Mouse (Mus musculus): ENCODE measurements around the gene Rnf31. TPM values are rescaled to one million over a fixed set of nuclear protein-coding genes. Genes with fewer than 3 reads are reported as not detected.

The Rnf31 gene
- polyA plus RNA-seq, 3 experiments from 2014 or later, result 26.7 to 37.2 (median 35.3) TPM

DNA sequence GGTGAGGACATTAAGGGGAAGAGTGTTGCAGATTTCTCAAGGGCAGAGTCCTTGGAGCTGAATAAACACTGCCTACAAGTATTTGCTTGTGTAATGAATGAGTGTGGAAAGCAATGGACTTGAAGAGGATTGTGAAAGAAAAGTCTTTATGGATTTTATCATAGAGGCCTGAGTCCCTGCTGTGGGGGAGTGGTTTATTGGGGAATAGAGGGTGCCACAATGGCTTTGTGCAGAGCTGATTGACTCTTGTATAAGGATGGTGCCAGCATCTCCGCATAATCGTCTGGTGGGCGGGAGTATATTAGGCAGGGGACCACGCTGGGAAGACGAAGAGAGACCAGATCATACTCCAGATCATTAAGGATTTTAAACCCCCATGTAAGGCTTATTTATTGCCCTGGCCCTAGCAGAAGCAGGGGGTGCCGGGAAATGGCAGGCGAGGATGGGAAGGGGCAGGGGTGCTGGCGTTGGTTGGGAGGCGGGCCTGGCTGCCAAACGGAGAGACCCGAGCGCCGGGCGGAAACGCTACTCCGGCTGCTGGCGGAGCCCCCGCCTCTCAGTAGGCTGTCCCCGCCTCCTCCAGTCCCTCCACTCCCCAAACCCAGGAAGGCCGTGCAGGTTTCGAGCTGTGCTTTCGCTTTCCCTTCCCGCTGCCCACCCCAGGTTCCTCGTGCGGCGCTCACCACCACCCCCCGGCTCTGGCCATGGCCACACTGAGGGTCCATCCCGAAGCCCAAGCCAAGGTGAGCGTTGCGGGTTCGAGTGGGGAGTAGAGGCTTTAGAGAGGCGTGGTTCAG, 13.4 kb upstream of the Rnf31 start, which contains the start of gene Psme1:
TSS of gene Psme1 (plus strand) at position 253 of the 797 bp plus-strand sequence.
- peak; percentile 97 for ATAC-seq

DNA sequence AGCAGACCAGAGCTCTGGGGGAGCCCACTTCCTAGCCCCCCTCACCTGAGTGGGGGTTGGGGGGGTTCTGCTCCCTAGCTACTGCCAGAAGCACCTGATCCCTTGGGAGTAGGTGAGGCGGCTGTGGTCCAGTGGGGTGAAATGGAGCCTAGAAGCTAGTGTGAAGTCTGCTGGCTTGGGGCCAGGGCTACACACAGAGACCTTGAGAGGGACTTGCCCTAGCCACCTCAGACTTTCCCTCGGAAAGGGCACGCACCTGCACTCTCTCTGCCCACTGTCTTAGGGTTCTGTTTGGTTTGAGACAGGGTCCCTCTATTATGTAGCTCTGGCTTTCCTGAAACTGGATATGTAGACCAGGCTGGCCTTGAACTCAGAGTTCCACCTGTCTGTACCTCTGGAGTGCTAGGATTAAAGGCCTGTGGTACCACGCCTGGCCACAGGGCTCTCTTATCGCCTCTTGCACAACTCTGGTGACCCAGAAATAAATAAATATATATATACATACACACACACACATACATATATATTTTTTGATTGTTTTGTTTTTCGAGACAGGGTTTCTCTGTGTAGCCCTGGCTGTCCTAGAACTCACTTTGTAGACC, 12.7 kb upstream of the Rnf31 start:
- ATAC-seq, result peak; percentile 52

DNA sequence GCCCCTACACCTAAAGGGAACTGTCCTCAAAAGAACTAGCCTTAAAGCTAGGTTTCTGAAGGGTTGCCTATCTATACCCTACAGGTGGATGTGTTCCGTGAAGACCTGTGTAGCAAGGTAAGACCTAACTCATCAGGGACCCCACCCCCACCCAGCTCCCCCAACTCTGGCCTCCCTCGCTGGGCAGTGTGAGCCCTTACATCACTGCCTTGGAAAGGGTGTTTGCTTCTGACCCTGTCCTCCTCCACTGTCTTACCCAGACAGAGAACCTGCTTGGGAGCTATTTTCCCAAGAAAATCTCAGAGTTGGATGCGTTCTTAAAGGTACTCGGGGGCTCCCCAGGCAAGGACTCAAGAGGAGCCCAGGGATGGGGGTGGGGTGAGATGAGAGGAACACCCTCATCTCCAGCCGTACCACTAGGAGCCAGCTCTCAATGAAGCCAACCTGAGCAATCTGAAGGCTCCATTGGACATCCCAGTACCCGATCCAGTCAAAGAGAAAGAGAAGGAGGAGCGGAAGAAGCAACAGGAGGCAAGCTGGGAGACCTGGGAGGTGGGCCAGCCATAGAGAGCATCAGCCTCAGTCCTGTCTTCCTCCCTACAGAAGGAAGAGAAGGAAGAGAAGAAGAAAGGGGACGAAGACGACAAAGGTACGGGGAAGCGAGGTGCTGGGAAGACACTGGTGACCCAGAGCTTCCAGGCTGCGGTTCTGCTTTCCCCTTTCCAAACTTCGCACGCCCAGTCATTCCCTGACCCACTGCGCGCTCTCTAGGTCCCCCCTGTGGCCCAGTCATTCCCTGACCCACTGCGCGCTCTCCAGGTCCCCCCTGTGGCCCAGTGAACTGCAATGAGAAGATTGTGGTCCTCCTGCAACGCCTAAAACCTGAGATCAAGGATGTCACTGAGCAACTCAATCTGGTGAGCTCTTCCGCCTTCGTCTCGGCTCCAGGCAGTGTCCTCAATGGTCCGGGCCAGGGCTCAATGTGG, 11.7 kb upstream of the Rnf31 start:
- ATAC-seq, result no peak

DNA sequence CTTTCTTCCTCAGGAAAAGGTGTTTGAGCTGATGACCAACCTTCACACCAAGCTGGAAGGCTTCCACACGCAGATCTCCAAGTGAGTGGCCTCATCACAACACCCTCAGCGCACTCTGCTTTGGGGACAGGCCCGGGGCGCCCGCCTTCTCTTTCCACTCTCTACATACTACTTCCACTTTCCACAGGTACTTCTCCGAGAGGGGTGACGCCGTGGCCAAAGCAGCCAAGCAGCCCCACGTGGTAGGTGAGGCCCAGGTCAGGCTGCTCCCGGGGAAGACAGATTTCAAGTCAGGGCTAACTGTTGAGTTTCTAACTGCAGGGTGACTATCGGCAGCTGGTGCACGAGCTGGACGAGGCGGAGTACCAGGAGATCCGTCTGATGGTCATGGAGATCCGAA, 10.8 kb upstream of the Rnf31 start:
- no peak for ATAC-seq

DNA sequence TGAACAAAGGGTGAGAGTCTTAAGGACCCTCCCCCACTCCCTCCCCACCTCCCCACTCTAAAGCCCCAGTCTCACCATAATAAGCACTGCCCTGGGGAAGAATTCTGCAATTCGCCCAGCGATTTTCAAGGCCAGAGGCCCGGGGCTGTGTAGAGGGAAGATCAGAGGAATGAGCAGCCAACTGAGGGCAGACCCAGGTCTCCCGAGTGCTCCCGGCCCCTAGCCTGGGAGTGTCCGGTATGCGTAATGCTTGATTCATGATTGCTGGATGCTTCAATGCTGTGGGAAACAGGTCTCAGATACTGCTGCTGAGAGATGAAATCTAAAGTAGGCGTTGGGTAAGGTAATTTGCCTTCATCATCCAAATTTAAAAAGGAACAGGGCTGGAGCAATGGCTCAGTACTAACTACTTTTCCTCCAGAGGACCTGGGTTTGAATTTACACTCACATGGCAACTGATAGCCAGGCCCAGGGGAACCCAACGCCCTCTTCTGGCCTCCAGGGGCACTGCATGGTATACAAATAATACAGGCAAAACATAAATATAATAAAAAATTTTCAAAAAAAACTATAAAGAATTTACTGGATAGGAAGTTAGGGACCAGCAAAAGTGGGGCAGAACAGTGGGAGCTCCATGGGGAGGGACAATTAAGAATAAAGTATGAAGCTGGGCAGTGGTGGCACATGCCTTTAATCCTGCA, 9.4 kb upstream of the Rnf31 start:
- ATAC-seq, result no peak

DNA sequence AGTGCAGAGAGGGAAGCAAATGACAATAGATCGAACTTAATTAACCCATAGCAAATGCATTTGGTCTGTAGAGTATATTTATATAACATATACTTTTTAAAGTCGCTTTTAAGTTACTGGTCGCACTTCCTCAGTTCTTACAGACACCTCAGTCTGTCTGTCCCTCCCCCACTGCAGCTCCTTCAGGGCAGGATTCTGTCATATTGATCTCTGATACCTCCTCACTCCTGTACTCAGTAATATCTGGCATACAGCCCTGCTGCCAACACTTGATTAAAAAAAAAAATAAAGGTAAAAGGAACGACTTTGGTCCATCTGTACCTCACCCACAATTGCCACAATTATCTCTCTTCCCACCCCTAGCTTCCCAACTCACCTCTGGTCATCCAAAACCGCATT, 7.2 kb upstream of the Rnf31 start:
- no peak for ATAC-seq

DNA sequence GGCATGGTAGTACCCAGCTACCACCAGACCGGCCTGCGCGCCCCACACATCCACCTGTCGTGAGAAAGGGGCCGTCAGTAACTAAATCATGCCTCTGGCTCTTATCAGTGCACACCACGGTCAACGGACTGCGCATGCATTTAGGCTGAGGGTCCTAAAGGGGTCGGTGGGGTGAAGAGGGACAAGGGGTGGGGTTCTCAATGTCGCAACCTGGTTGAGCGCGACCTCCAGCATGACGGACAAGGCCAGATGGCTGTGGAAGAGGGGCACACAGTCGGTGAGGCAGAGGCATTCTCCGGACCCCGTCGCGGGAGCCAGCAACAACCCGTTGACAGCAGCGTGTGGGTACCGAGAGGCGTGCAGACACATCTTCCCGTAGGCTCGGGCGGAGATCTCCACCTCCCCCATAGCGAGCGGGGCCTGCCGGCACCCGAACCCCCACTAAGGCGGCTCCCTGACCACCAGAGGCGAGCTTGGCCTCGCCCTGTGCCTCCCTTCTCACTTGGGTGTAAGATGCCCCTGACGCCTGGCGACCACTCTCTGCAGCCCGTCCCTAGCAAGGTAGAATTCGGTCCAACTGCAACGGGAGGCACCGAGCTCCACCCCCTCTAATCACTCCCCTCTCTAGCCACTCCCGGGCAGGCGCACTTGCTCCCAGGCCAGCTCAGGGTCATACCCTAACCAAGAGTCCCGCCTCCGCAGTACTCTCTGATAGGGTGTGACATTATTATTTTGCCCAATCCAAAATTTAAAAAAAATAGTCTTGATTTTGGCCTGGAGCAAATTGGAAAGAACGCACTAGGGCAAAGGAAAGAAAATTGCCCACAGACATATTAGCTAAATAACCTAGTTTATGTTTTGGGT, 6.6 kb upstream of the Rnf31 start, which contains the start of gene Emc9:
TSS of gene Emc9 (minus strand) at position 601 of the 864 bp plus-strand sequence.
- peak; percentile 80 for ATAC-seq

DNA sequence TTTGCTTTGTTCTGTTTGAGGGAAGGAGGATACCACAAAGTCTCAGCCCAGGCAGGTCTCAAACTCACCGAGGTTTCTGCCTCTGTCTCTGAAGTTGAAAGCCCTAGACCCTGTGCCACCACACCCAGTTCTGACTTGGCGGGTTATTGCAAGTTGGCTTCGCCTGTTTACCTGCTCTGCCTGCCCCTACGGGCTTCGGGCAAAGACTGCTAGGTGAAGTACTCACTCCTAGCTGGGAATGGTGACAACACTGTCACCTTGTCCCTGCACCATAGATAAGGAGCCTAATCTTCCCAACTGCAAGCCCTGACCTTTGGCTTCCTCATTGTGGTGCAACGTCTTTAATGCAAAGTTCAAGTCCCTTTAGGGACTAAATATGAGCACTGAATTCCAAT, 5.9 kb upstream of the Rnf31 start:
- peak; percentile 27 for ATAC-seq

DNA sequence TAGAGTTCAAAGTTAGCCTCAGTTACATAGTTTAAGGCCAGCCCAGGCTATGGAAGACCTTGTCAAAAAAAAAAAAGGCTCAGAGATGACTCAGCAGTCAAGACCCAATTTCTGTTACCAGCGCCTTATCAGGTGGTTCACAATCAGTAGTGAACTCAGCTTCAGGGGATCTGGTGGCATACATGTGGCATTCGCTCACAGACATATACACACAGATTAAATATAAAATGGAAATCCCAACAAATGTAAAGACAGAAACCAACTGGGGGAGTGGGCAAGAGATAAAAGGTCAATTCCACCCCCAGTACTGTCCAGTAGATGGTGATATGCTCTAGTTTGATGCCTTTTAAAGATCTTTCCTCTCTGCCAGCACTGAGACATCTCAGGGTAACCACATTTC, 5.4 kb upstream of the Rnf31 start:
- ATAC-seq, result no peak

DNA sequence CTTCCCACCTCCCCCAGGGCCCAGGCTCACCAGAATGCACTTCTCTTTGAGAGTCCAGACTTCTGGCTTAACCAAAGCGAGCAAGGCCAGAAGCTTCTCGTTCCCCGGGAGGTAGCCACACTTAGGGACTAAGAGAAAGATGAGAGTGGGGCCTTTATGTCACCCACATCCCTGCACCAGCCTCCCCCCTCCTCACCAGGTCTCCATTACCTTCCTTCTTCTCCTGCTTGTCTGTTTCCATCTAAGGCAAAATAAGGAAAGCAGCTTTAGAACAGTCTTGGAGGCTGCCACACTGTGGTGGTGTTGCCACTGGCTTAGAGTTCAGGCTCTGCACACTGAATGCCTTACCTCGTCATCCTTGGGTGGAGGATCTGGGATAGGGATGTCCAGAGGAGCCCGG, 2.2 kb upstream of the Rnf31 start:
- ATAC-seq, result no peak

DNA sequence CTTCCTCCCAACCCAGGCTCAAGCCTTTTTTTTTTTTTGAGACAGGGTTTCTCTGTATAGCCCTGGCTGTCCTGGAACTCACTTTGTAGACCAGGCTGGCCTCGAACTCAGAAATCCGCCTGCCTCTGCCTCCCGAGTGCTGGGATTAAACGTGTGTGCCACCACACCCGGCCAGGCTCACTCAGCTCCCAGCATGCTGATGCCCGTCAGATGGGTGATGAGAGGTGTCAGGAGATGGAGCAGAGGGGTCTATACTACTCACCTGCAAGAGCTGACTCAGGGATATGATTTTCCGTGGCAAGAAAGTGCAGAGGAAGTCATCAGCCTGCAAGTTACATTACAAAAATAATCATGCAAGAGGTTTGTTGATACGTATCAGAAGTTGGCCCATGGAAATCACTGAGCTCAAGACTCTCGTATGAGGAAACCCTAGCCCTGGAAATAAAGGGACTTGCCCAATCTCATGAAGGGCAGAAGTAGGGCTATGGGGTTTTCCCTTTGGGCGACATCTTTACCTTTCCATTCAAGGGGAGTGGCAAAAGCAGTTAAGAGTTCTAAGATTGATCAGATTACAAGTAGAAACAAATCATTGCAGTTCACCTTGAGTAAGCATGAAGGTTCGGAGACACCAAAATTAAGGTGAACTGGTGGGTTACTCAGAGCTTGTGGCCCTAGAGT, 1.6 kb upstream of the Rnf31 start:
- ATAC-seq, result peak; percentile 32

DNA sequence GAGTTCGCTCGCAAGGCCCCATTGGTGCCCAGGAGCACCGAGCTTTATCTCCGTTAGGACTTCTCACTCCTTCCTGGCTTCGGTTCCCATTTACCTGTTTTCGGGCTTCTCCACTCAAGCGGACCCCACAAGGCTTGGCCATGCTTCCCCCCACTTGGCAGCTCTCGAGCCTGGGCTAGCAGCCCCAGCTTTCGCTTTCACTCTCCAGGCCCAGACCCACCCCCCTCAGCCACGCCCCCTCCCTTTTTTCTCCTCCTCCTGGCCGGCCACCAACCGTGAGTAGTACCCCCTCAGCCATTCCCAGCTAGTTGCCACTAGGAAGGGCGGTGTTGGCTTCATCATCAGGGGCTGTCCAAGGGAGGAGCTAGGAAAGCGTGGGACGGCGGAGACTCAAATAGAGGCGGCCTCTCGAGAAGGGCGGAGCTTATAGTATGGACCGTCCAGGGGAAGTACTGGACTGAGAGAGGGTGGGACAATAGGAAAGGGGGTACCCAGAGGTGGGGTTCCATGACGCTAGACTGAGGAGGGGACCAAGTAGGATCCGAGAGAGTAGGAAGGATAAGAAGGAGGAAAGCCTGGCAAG, 669 bp upstream of the Rnf31 start, which contains the start of gene Psme2:
TSS of gene Psme2 (minus strand) at position 366 of the 583 bp plus-strand sequence.
- peak; percentile 57 for ATAC-seq

DNA sequence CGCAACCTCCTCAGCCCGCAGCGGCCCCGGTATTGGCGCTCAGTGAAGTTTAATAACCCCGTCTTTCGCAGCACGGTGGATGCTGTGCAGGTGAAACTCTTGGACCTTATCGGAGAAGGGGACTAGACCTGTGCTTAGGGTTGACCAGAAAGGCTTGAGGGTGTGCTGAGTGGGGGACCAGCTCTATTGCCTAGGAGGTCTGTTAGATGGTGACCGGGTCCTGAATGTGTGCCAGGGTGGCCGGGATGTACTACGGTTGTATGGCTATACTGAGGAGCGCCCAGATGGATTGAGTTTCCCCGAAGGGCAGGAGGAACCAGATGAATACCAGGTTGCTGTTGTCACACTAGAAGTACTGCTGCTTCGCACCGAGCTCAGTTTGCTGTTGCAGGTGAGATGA, 718 bp downstream of the Rnf31 start:
- ATAC-seq, result no peak

DNA sequence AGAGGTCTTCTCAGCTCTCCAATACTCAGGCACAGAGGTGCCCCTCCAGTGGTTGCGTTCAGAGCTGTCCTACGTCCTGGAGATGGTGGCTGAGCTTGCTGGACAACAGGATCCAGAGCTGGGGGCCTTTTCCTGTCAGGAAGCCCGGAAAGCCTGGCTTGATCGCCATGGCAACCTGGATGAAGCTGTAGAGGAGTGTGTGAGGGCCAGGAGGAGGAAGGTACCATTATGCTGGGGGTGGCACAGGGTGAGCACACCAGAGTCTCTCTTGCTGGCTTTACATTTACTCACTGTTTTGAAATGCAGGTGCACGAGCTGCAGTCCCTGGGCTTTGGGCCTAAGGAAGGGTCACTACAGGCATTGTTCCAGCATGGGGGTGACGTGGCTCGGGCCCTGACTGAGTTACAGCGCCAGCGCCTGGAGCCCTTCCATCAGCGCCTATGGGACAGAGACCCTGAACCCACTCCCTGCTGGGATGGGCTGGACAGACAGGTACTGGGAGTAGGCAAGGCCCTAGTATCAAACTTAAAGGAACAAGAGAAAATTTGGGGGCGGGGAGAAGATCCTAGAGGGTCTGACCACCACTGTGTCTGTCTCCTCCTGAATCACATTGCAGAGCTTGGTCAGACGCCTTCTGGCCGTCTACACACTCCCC, 4.7 kb downstream of the Rnf31 start:
- no peak for ATAC-seq

DNA sequence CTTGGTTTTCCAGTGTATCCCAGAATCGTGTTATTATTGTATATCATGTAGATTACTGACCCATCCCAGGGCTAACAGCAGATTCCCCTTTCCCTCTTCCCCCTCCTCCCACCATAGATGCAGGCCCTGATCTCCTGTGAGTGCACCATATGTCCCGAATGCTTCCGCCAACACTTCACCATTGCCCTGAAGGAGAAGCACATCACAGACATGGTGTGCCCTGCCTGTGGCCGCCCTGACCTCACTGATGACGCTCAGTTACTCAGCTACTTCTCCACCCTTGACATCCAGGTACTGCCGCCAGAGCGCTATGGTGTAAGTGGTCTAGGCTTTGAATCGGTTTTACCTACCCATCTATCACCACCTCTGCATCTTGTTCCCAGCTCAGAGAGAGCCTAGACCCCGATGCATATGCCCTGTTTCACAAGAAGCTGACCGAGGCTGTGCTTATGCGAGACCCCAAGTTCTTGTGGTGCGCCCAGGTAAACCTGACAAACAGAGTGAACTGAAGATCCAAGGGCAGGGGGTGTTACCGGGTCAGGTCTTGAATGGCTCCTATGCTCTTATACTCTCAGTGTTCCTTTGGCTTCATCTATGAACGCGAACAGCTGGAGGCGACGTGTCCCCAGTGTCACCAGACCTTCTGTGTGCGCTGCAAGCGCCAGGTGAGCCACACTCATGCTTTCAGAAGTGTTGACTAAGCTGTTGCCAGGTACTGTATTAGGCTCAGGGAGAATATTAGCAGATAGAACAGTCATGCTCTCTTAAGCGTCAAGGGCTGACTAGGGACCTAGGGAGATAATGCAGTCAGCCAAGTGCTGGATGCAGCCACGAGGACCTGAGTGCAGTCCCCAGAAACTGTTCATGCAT, 7.2 kb downstream of the Rnf31 start:
- no peak for ATAC-seq

DNA sequence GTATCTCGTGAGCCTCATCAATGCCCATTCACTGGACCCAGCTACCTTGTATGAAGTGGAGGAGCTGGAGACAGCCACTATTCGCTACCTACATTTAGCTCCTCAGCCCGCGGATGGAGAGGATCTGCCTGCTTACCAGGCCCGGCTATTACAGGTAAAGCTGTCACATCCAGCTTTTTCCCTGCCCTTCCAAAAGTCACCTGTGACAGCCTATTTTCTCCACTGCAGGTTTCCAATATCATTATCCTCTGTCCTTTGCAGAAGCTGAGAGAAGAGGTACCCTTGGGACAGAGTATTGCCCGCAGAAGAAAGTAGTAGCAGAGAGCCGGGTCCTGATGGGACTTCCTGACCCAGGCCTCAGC, 11.7 kb downstream of the Rnf31 start, which contains the start of gene Irf9:
TSS of gene Irf9 (plus strand) at position 301 of the 362 bp plus-strand sequence.
- no peak for ATAC-seq

DNA sequence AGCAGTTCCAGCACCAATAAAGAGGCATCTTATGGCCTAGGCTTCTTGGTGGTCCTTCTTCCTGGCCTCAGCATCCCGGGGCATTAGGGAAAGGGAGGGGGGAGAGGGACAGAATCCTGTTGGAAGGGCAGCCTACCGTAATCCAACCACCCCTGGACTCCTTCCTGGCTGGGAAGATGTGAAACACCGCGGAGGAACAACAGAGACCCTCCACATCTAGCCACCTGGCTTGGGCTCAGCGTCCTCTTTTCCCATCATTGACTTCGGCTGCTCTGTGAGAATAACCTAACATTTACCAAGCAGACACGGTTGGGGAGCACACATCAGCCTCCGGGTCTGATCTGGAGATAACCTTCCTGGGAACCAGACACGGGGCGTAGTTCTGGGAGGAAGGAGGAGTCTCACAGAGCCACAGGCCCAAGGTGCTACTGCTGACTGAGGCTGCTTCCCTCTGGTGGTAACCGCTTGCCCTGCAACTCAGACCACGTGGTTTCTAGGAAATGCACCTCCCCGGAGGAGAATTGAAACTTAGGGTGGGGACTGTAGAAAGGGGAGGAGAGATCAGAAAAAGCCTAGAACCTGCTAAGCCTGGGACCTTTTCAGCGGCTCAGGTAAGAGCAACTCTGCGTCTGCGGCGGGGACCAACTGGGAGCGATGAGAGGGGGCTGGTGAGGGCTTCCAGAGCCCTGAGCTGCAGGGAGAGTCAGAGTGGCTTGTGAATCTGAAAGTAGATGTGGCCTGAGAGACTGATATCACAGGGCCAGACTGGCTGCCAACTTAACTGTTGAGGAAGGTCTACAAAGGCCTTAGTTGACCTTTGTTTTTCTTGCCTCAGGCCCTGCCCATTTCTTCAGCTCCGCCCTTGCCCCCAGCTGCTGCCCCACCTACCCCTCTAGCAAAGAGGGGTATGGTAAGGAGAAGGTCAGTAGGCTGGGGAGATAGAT, 12.4 kb downstream of the Rnf31 start:
- ATAC-seq, result peak; percentile 97
